Mouse (Mus musculus) hindbrain, embryonic 14.5 days (tissue): ENCODE data around the gene Stmnd1. TPM values are rescaled to one million over a fixed set of nuclear protein-coding genes. Genes with fewer than 3 reads are reported as not detected.

ENCODE experiments used
- ATAC-seq: fragments of 200-750 bp; cut with Nextera tagmentation; 2 replicates; pipeline ENCODE4 v1.8.0; 2017; ENCODE audit warnings: moderate number of reproducible peaks, mild to moderate bottlenecking, moderate TSS enrichment, moderate library complexity; ENCODE audit not compliant: low FRiP score
- DNase-seq: peaks from one replicate; pipeline ENCODE4 v3.0.0-alpha.2; 2015; ENCODE audit warnings: low spot score
- H3K27ac ChIP-seq: fragments of 300-500 bp; sonication (generic); 2 replicates; pipeline ENCODE4 v1.5.1; 2014; ENCODE audit warnings: mild to moderate bottlenecking, moderate library complexity
- H3K27me3 ChIP-seq: fragments of 300-500 bp; sonication (generic); 2 replicates; pipeline ENCODE4 v1.6.1; 2014; ENCODE audit warnings: mild to moderate bottlenecking, low read length, mixed read lengths; ENCODE audit not compliant: control insufficient read depth, insufficient read depth
- H3K36me3 ChIP-seq: fragments of 300-500 bp; sonication (generic); replicated peaks from 2 replicates; pipeline ENCODE4 v1.6.1; 2014; ENCODE audit not compliant: control insufficient read depth, insufficient read depth
- H3K4me1 ChIP-seq: fragments of 300-500 bp; sonication (generic); replicated peaks from 2 replicates; pipeline ENCODE4 v1.6.1; 2014; ENCODE audit warnings: antibody characterized with exemption, low read length, mixed read lengths; ENCODE audit not compliant: control insufficient read depth, insufficient read depth
- H3K4me2 ChIP-seq: fragments of 300-500 bp; sonication (generic); replicated peaks from 2 replicates; pipeline ENCODE4 v1.6.1; 2014; ENCODE audit warnings: mild to moderate bottlenecking, moderate library complexity
- H3K4me3 ChIP-seq: fragments of 300-500 bp; sonication (generic); replicated peaks from 2 replicates; pipeline ENCODE4 v1.5.1; 2014; ENCODE audit warnings: mild to moderate bottlenecking, low read length
- H3K9ac ChIP-seq: fragments of 300-500 bp; sonication (generic); 2 replicates; pipeline ENCODE4 v1.6.1; 2014
- H3K9me3 ChIP-seq: fragments of 300-500 bp; sonication (generic); 2 replicates; pipeline ENCODE4 v1.6.1; 2016; ENCODE audit warnings: low read length; ENCODE audit not compliant: control insufficient read depth
- WGBS: fragments of 180-500 bp; shearing (Covaris S2); extraction: QIAGEN DNeasy Blood & Tissue Kit; methylation state at CpG from one replicate; pipeline ENCODE4 v1.1.7; 2014; 5-methylcytosine and 5-hydroxymethylcytosine counted together
- polyA plus RNA-seq: library from polyadenylated mRNA; unstranded; fragments of >200 nt; fragmentation: Nextera tagmentation; extraction: Ambion mirVana; gene quantifications from 2 replicates; pipeline ENCODE4 v1.2.1, GENCODE M21; 2014

Gene Stmnd1
- polyA plus RNA-seq, 1 experiment from 2014 or later, result 0.15 TPM

DNA sequence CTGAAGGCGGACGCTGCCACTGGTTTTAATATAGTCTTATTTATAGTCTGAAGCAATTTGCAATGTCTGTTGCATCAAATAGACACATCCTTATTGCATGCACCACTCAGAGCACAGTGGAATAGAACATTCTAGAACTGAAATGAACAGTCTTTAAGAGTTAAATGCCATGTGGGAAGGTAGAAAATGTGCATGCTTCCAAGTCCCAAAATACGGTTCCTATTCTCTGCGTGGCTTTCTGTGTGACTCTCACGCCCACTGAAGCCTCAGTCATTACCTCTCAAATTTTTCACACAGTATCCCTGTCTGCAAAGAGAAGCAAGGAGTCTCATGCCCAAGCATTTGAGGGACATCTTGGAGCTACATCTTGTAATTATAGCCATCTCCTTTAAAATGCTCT, 19.4 kb upstream of the Stmnd1 start:
- Histone ChIP-seq H3K27ac (no peak overlapping the region), H3K36me3 (no peaks in the 10 kb centered on the region), H3K27me3 (no peaks in the 10 kb centered on the region), H3K9me3 (no peaks in the 10 kb centered on the region), H3K4me3 (no peak overlapping the region), H3K4me2 (no peak overlapping the region), H3K9ac (no peak overlapping the region), H3K4me1 (no peaks in the 10 kb centered on the region)
- ATAC-seq (no peak), DNase-seq (no peak)
- 97% methylated on average over 5 of the region's 5 CpGs for WGBS

DNA sequence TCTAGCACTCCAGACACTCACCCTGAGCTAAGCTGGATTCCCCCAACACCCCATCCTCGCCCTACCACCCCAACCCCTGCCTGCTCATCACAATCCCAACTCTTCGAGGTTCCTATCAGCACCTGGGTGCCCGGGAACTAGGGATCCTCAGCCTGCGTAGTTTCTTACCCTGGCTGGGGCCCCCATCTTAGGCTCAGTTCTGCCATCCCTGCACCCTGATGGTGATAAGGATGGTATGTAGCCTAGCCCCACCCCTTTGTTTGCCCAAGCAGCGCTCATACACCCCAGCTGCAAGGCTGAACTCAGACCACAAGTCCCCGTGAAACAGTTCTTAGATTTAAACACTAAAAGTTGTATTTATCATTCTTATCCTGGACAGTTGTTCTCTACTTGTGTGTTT, 17.9 kb upstream of the Stmnd1 start:
- DNase-seq, result no peak
- H3K36me3 ChIP-seq, result no peaks in the 10 kb centered on the region
- H3K27me3 ChIP-seq, result no peaks in the 10 kb centered on the region
- no peaks in the 10 kb centered on the region for H3K4me1 ChIP-seq
- no peaks in the 10 kb centered on the region for H3K9me3 ChIP-seq
- no peak overlapping the region for H3K4me3 ChIP-seq
- no peak overlapping the region for H3K27ac ChIP-seq
- no peak for ATAC-seq
- WGBS, result 80% methylated on average over 6 of the region's 6 CpGs
- H3K4me2 ChIP-seq, result no peak overlapping the region
- H3K9ac ChIP-seq, result no peak overlapping the region

DNA sequence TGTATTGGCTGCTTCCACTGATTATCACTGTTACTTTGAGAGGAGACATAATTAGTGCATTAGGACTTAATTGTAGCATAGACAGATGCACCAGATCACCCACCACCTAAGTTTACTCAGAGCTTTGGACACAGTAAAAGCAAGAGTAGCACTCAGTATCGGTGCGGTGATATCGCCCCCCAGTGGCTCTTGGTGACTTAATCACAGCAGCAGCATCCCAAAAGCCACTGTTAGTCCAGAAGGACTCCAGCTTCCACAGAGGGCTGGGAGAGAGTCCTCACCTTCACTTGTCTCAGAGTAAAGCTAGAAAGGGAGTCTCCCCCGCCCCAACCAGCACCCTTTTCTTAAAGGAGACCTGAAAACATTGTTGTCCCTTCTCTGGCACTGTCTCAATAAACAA, 15.7 kb upstream of the Stmnd1 start:
- ATAC-seq, result peak; percentile 55; the same call in 1 of the 2 replicates
- DNase-seq, result peak; percentile 87
- H3K36me3 ChIP-seq, result no peaks in the 10 kb centered on the region

DNA sequence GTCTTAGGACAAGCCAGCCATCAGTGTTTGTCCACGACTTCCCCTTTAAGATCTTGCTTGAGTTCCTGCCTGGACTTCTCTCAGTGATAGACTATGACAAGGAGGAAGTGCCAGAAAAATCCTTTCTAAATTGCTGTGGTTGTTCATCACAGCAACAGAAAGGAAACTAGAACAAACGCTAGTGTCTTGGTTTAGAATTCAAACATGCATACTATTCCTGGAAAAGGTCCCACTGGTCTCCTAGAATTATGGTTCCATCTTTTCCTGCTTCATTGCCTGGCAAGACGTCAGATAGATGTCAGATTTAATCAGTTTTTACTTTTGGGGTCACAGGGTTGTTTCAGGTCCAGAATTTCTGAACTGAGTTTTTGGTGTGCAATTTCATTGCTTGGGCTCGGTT, 14.0 kb upstream of the Stmnd1 start:
- H3K4me1 ChIP-seq, result no peaks in the 10 kb centered on the region
- H3K4me3 ChIP-seq, result no peak overlapping the region
- H3K27ac ChIP-seq, result no peak overlapping the region
- no peaks in the 10 kb centered on the region for H3K9me3 ChIP-seq
- no peak for DNase-seq
- H3K27me3 ChIP-seq, result no peaks in the 10 kb centered on the region
- 78% methylated on average over 4 of the region's 4 CpGs for WGBS
- H3K9ac ChIP-seq, result no peak overlapping the region
- no peaks in the 10 kb centered on the region for H3K36me3 ChIP-seq
- no peak overlapping the region for H3K4me2 ChIP-seq
- no peak for ATAC-seq

More for the DNA sequence above, 15.7 kb upstream of the Stmnd1 start:
- WGBS, result 4% methylated on average over 4 of the region's 4 CpGs
- H3K27ac ChIP-seq, result no peak overlapping the region
- no peaks in the 10 kb centered on the region for H3K27me3 ChIP-seq
- no peak overlapping the region for H3K4me2 ChIP-seq
- H3K9ac ChIP-seq, result no peak overlapping the region
- H3K4me3 ChIP-seq, result no peak overlapping the region
- no peaks in the 10 kb centered on the region for H3K9me3 ChIP-seq
- H3K4me1 ChIP-seq, result no peaks in the 10 kb centered on the region

DNA sequence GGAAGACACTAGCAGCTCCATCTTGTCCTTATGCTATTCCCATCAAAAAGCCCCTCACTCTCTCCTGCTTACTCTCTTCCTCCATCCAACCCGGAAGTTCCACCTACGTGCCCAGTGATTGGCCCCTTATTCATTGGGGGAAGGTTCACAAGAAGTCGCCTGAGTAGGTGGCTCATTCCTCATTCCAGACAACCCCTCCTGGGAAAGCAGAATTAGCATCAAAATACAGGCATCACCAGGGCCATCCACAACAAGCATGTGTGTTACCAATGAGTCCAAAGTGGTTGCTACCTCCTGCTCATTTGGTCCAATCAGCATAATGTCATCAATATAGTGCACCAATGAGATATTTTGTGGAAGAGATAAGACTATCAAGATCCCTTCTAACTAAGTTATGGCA, 12.3 kb upstream of the Stmnd1 start:
- Histone ChIP-seq H3K27me3 (no peaks in the 10 kb centered on the region), H3K27ac (no peak overlapping the region), H3K9ac (no peak overlapping the region), H3K4me1 (no peaks in the 10 kb centered on the region), H3K4me2 (no peak overlapping the region), H3K36me3 (no peaks in the 10 kb centered on the region), H3K9me3 (no peaks in the 10 kb centered on the region), H3K4me3 (no peak overlapping the region)
- DNase-seq (no peak), ATAC-seq (no peak)
- WGBS, result 50% methylated on average over 3 of the region's 3 CpGs

DNA sequence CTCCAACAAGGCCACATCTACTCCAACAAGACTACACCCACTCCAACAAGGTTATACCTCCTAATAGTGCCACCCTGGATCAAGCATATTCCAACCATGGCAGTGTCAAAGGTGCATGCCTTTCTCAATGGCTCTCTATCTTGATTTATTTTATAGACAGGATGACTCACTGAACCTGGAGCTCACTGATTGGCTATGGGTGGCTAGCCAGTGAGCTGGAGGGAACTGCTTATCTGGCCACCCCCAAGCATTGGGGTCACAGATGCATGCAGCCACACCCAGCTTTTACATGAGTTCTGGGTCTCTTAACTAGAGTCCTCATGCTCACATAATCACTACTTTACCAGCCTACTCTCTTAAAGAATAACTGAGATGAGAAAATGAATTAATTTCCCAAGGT, 5.7 kb upstream of the Stmnd1 start:
- Histone ChIP-seq H3K9me3 (no peaks in the 10 kb centered on the region), H3K9ac (no peak overlapping the region), H3K27me3 (no peaks in the 10 kb centered on the region), H3K27ac (no peak overlapping the region), H3K4me1 (peaks cover 9% of the 10 kb centered on the region), H3K4me3 (no peak overlapping the region), H3K36me3 (no peaks in the 10 kb centered on the region), H3K4me2 (no peak overlapping the region)
- DNase-seq (no peak), ATAC-seq (no peak)

DNA sequence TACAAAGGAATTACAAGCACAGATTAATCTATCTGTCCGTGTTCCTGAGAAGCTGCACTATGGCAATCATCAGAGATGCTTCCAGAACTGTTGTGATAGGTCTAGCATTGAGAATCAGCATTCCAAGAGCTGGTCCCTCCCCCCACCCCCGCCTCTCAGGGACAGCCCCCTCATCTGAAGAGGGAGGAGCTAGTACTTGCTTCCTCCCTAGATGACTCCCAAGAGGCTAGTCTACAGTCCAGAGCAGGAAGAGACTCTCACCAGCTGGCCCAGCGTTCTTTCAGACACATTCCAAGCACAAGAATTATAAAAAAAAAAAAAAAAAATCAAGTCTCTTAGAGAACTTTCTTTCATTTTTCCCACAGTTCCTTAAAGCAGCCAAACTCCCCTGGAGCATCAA, 5.2 kb upstream of the Stmnd1 start:
- peaks cover 15% of the 10 kb centered on the region for H3K4me1 ChIP-seq
- H3K4me2 ChIP-seq, result no peak overlapping the region
- H3K27me3 ChIP-seq, result no peaks in the 10 kb centered on the region
- no peak overlapping the region; the same call in 1 of the 2 replicates for H3K27ac ChIP-seq
- no peak overlapping the region for H3K4me3 ChIP-seq
- 47% methylated on average over 3 of the region's 3 CpGs for WGBS
- H3K9ac ChIP-seq, result no peak overlapping the region
- ATAC-seq (no peak; the same call in 1 of the 2 replicates), DNase-seq (no peak)
- H3K9me3 ChIP-seq, result no peaks in the 10 kb centered on the region
- H3K36me3 ChIP-seq, result no peaks in the 10 kb centered on the region

DNA sequence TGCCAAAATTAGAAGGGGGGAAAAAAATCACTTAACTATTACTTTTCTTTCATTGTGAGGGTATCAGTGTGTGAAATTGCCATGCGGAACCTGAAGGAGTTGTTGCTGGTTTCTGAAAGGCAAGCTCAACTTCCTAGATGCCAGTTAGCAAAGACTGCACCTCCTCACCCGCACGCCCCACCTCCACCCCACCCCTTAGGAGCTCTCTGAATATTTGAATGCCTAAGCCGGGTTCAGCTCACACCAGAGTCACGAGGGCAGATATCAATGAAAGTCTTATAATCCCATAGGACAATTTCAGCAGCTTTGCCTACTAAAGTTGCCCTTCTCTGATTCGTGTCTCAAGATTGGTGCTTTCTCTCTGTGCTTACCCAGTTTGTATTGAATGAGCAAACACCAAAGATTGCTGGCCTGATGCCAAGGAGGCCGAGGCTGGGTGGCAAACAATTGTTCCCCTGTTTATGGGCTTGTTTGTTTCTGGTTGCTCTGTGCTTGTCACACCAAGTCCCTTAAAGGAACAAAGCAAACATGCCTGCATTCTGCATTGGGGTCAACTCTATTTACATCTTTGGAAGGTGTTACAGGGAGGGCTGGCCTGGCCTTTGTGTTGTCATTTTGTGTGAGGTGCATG, 4.6 kb upstream of the Stmnd1 start:
- peak; percentile 65 for DNase-seq
- no peak overlapping the region for H3K4me2 ChIP-seq
- 27% methylated on average over 7 of the region's 7 CpGs for WGBS

DNA sequence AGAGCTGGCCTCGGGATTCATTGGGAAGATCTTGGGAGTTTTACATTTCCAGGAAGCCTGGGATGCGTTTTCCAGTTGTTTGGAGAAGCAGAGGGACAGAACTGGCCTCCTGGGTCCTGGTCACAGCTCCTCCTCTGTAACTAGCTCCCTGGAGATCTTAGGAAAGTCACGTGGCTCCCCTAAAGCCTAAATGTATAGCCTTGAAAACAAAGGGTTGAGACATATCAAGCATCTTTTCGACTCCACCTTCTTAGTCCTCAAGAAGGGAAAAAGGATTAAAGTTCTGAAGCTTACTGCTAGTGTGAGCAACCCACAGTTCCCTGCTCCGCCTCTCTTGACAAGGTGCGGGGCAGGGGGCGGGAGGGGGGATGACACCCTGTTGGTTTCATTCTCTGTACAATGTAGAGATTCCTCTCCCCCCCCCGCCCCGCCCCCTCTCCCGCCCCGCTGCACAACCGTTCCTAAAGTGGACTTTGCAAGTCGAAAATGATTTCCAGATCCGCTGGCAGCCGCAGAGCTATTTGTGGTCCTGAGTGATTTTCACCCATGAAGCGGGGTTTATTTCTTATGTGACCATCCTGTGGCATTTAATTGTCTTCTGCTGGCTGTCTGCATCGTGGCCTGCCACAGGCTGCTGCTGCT, 589 bp upstream of the Stmnd1 start:
- no peaks in the 10 kb centered on the region for H3K36me3 ChIP-seq
- H3K9ac ChIP-seq, result peak overlapping the region; percentile 11; the same call in 1 of the 2 replicates
- H3K27me3 ChIP-seq, result no peaks in the 10 kb centered on the region
- H3K4me2 ChIP-seq, result peak overlapping the region; percentile 43
- no peak overlapping the region for H3K27ac ChIP-seq
- H3K9me3 ChIP-seq, result no peaks in the 10 kb centered on the region
- WGBS, result 15% methylated on average over 17 of the region's 17 CpGs
- H3K4me1 ChIP-seq, result peaks cover 18% of the 10 kb centered on the region
- no peak overlapping the region for H3K4me3 ChIP-seq
- no peak for DNase-seq
- ATAC-seq, result no peak

More for the DNA sequence above, 4.6 kb upstream of the Stmnd1 start:
- peaks cover 18% of the 10 kb centered on the region for H3K4me1 ChIP-seq
- ATAC-seq, result peak; percentile 40; the same call in 1 of the 2 replicates
- H3K9me3 ChIP-seq, result no peaks in the 10 kb centered on the region
- H3K9ac ChIP-seq, result no peak overlapping the region
- H3K27me3 ChIP-seq, result no peaks in the 10 kb centered on the region
- H3K4me3 ChIP-seq, result no peak overlapping the region
- no peaks in the 10 kb centered on the region for H3K36me3 ChIP-seq
- peak overlapping the region; percentile 11; the same call in 1 of the 2 replicates for H3K27ac ChIP-seq
